Mouse (Mus musculus) retina, embryonic 14.5 days (tissue): Measurements from ENCODE around the gene Abcc2.

Source experiments
- DNase-seq: peaks from one replicate; pipeline ENCODE4 v3.0.0-alpha.2; 2015; ENCODE audit warnings: low spot score

Gene Abcc2

DNA sequence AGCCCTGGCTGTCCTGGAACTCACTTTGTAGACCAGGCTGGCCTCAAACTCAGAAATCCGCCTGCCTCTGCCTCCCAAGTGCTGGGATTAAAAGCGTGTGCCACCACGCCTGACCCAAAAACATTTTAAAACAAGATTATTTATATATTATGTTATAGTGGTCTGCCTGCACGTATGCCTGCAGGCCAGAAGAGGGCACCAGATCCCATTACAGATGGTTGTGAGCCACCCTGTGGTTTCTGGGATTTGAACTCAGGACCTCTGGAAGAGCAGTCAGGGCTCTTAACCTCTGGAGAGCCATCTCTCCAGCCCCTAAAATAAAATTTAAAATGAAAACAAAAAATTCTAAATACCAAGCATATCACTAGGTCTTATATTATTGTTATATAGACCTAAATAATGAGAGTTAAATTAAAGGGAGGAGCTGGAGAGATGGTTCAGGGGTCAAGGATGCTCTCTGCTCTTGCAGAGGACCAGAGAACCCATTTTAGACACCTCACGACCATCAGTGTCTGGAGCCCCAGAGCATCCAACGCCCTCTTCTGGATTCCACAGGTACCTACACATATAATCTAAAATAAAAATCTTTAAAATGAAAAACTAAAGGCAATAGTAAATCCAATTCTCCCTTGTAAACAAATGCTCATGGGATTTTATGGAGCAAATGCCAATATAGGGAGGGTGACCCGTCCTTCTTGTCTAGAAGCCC is 71.0 kb downstream of the Abcc2 start:
- DNase-seq, result no peak

DNA sequence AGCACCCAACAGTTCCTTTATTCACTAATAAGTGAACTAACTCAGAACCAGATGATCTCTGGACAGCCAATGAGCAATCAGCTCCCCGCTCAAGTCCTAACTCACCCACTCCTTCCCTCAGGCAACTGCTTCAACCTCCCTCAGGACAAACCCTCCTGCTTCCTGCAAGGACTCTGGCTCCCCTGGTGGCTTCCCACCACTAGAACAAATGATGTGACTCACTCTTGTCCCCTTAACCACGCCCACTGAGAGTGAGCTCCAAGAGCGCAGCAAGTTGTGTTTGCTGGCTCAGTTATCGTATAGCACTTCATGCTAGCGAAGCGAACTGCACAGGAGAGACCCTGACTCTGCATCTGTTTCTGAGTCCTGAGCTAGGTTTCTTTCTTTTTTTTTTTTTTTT is 75.4 kb downstream of the Abcc2 start:
- no peak for DNase-seq

DNA sequence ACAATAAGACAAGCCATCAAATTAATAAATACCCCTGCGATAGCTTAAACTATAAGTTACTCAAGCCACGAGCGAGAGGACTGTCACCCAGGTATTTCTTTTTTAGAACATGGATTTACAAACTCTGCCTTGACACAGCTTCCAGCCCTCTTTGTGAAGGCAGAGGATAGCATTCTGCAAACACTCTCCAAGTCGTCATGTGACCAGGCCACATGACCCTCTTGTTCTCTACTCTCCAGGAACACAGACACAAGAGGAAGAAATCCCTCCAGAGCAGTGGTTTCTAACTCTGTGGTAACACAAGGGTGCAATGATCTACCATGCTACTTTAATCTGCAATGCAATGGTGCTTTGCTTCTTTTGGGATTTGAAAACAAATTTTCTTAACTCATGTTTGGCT is 88.4 kb downstream of the Abcc2 start:
- DNase-seq, result no peak

DNA sequence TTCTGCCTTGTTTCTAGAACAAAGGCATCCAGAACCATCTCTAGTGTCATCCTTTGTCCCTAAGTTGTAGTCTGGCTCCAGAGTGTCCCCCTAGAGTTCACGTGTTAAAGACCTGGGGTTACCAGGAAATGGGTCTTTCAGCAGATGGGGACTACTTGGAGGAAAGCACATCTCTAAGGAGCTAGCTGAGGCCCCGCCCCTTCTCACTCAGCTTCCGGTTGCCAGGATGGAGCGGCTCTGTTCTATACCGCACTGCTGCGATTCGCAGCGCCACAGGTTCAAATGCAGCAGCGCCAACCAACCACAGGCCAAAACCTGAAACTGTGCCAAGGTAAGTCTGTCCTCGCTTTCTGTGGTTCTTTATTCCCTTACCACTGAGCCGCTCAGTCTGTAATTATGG is 92.4 kb downstream of the Abcc2 start:
- DNase-seq, result no peak

DNA sequence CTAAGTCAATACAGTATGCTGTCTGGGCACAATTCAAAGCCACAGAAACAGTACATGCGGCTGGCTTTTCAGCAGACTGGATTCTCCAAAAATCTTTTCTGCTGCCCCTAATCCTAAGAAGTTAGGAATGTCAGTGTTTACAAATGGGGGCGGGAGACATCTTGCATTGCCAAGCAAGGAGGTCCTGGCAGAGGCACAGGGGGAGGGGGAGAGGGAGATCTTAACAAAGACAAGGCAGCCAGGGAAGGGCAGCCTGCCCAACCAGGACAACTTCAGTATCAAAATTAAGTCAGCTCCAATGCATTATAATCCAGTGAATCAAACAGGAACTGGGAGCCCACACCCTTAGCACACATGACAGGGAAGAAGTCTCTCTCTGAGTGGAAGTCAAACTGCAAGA is 94.0 kb downstream of the Abcc2 start:
- DNase-seq, result no peak

DNA sequence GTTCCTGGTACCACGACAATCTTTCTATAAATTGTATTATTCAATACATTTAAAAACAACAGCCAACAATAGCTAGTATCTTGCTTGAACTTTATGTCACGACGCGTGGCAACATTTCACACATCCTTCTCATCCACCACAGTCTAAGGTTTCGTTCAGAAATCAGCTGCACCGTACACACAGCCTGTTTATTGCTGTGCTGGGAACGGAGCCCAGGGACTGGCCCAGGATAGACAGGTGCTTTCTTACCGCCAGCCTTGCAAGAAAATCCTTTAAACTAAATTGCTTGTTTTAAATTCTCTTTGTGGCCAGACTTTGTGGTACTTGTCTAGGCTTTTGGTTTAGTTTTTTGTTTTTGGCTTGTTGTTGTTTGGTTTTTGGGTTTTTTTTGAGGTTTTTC is 95.4 kb downstream of the Abcc2 start:
- no peak for DNase-seq

DNA sequence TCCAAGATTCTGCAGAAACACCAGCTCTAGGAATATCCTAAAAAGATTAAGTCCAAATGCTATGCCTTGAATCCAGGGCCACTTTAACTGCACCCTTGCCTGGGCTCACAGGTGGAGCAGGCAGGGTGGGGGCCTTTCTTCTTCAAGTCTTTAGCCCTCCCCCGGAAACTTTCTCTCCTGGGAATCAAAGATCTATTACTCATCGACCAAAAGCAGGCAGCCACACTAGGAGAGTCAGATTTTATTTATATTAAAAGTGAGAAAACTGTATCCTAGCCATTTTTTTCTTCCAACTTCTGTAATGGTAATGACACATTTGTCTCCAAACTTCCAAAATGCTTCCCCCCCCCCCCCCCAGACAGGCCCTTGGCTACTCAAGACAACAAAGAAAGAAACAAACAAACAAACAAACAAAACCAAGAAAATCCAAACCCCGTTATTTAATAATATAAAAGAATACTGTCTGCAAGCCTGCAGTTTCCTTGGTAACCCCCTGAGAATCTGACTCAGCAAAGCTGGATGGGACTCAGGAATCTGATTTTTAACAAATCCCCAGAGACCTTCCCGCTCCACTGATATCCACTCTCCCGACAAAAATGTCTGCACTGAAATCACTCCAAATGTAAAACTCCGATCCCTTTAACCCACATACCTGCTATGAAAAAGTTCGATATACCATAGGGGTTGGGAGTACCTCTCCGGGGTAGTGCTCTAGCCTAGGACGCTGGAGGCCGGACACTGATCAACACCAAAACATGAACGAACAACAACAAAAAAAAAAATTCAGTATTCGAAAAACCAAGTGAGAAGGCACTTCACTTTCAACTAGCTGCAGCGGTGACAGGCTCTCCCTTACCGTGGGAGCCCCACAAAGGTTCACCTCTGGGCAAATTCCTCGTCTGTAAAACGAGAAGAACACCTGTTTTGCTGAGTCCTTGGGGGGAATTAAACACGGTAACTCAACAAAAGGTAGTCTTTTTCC is 96.4 kb downstream of the Abcc2 start:
- DNase-seq, result peak; percentile 46

DNA sequence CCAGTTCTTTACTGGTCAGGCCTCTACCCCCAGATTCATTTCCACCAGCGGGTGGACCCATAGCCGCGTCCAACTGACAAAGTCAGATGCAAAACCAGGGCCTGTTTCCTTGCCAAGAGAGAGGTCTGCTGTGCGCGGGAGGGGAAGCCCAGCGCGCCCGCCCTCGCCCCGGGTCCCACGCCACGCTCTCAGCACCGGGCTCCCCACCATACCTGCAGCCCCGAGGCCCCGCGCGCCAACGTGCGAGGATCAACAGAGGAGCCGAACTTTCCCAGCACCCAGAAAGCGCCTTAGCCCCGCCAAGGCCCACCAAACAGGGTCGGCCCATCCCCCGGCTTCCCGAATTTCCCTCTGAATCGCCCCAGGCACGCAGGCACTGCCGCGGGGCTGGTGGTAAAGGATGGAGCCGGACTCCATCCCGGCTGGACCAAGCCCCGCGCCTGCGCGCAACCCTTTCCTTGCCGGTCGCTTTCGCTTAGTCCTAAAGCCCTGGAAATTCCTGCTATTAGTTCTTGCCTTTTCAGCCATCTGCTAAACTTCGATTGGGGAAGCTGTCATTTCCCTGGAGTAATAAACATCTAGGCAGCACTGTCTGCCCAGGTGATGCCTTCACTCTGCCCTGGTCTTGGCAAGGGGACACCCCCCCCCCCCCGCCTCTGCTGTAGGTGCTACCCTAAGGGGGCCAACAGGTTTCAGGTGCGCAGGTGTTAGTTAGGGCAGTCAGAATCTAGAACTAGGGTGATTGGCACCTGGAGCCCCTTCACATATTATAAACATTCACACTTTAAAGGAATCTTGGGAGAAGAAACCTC is 97.6 kb downstream of the Abcc2 start:
- peak; percentile 93 for DNase-seq

DNA sequence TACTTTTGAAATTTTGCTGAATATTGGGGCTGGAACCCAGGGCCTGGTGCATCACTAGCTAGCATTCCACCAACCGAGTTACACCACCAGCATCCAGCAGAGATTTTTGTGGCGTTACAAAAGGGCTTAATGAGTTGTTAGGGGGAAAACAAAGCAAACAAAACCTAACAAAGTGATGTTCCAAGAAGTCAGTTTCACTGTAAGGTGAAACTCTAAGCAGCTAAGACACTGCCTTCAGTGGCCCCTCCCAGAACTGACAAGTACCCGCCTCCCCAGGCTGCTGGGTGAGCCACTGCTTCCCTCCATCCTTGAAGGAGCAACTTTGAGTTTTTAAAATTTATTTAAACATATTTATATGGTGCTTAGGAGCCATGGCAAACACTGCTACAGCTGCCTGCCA is 98.4 kb downstream of the Abcc2 start:
- DNase-seq, result no peak

DNA sequence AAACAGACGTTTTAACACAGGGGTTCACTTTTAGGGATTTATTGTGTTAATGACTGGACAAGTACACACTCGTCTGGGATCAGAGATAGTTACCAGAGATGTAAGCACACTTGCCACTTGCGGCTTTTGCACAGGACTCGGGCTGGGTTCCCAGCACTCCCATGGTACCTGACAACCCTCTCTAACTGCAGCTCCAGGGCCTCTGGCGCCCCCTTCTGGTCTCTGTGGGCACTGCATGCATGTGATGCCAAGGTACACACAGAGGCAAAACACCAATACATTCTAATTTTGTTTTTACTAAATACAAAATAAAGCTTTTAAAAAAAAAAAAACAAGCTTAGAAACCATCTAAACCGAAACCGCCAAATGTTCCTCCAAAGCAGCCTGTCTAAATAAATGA is 99.6 kb downstream of the Abcc2 start:
- no peak for DNase-seq

DNA sequence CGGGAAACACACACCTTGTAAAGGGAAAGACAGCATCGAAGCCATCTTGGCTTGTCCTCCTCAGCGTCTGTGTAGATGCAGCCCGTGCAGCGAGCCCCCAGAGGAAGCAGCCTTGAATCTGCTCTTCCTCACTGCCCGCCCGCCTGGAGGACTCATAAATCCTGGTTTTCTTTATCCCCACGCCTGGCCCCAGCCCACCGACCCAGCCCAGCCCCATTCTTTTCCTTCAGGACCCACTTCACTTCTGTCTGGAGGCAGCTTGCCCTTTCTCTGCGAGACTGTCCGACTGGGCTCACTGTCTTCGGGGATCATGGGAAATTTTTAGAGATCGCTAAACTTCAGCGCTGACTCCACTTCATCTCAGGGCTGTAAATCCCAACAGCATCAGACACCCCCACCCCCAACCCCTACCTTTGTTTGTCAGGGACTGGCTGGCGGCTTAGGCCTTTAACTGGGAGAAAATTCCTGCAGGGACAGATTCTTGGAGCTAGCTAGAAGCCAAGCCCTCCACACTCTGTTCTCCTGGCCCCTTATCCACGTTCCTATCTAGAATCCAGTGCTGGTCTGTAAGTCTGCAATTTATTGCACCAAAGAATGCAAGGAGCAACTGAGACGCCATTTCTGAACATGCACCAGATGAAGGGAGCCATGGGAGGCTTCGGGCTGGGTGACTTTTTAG is 101.0 kb downstream of the Abcc2 start:
- peak; percentile 65 for DNase-seq

DNA sequence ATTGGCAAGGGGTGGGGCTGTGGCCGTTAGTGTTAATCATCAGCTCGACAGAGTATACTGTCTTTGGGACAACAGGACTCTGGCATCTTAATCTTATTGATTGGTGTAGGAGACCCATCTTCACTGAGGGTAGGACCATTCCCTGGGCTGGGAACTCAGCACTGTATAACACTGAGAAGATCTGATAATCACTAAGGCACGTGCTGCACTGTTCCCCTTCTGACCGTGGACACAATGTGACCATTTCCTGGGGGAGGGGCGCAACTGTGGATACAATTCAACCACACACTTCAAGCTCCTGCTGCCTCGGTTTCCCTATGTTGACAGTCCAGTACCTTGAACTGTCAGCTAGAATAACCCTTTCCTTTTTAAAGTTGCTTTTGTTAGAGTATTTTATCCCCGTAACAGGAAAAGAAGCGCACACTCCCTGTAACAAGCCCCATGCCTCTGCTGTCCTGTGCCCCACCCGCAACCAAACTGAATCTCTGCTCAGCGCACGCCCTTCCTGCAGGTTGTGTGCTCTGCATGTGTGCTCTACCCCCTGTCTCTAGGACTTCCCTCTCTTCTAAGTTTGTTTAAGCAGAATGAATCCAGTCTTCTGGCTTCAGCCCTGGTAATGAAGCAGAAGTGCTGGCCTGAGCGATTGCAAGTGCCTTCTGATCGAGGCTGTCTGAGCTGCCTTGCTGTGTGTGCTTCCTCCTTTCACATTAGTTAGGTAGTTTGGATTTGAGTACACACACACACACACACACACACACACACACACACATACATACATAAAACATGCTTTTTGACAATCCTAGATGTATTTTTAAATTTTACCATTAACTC is 102.9 kb downstream of the Abcc2 start:
- no peak for DNase-seq

DNA sequence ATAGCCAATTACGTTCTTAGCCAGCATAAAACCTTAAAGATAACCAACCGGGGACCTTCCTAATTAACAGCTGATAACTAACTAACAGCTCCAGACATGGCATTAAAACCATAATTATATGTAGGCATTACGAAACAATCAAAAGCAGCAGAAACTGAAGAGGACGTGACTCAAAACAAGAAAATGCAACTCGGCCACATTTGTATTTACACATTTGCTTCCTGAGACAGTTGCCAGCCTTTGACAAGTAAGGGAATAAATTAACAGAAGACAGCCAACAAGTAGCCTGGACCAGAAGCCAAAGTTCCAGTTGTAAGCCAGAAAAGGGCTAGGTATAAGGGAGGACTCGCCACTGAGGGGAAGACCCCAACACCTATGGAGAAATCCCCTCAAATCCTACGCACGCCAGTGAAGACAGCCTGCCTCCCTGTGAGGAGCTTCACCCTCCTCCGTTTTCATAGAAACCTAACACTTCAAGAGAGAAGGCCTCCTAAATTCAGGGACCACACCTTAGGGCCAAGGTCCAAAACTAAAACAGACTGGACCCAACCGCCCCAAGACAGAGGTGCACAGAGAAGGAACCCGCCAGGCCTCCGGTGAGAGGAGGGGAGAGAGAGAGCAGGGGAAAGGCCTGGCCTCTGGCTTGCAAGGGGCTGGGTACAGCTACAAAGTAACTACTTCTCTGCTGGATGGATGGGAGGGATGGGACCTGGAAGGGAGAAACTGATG is 104.5 kb downstream of the Abcc2 start:
- DNase-seq, result no peak

DNA sequence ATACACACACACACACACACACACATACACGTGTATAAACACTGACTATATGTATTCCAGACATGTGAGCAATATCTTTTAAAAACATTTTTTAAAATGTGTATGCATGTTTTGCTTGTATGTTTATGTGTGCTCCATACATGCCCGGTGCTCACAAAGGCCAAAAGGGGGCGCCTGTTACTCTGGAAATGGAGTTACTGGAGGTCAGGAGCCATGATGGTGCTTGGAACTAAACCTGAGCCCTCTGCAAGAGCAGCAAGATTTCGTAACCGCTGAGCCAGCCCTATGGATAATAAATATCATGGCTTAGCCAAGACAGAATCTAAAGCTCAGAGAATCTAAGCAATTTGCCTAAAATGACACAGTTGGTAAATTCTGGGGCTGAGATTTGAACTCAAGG is 105.2 kb downstream of the Abcc2 start:
- DNase-seq, result no peak

DNA sequence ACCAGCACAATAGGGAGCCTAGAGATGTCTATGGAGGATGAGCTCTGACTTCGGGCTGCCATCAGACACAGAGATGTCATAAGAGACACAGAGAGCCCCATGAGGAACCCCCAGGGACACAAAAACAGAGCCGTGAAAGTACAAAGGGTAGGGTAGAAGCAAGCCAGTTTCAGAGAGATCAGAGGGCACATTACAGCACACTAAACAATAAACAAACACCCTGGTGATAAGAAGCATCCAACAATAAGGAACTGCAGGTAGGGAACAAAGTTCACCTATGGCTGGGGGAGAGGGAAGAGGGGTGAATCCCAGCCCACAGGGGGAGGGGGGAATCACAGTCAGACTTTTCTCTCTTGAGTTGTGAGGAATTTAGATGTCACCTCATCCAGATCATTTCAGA is 105.7 kb downstream of the Abcc2 start:
- no peak for DNase-seq
